Mouse (Mus musculus) mature B cell (primary cell): ENCODE results near the gene Rapgef2.

Source experiments
- in situ Hi-C: fragments of 300-500 bp; cut with MboI; formaldehyde crosslinking; loops from 2 replicates; pipeline ENCODE4 v1.14.3; 2019

Gene Rapgef2

GRCm38 (mm10) chr3:79028153-79028878 is 258.0 kb downstream of the Rapgef2 start:
- in situ Hi-C loops = no loop called here

GRCm38 (mm10) chr3:79025983-79026382 is 260.3 kb downstream of the Rapgef2 start:
- in situ Hi-C loops = no loop called here

GRCm38 (mm10) chr3:79023735-79024328 is 262.5 kb downstream of the Rapgef2 start:
- in situ Hi-C loops = no loop called here

GRCm38 (mm10) chr3:79022690-79023089 is 263.6 kb downstream of the Rapgef2 start:
- in situ Hi-C loops = no loop called here

GRCm38 (mm10) chr3:79017440-79017839 is 268.9 kb downstream of the Rapgef2 start:
- in situ Hi-C loops = no loop called here

- in situ Hi-C loops = no loop called here
Observed at GRCm38 (mm10) chr3:79016830-79017229, 269.5 kb downstream of the Rapgef2 start.

- in situ Hi-C loops = no loop called here
Observed at GRCm38 (mm10) chr3:79015621-79016474, 270.5 kb downstream of the Rapgef2 start.
